Mouse (Mus musculus) embryonic facial prominence, embryonic 14.5 days (tissue): ENCODE measurements at regions not wholly inside any gene's neighbourhood (a gene's known extent, or its start where the extent isn't known, plus 50 kb on each side); places are given as distances from the start of the nearest gene placed in this dataset.

Experiments
- ATAC-seq: fragments of 200-750 bp; cut with Nextera tagmentation; 2 replicates; pipeline ENCODE4 v1.8.0; 2017; ENCODE audit warnings: low read depth, moderate number of reproducible peaks, moderate TSS enrichment
- DNase-seq: peaks from one replicate; pipeline ENCODE4 v3.0.0-alpha.2; 2015; ENCODE audit warnings: low spot score
- H3K27ac ChIP-seq: fragments of 300-500 bp; sonication (generic); replicated peaks from 2 replicates; pipeline ENCODE4 v1.5.1; 2014; ENCODE audit warnings: low read depth, mild to moderate bottlenecking, low read length, moderate library complexity
- H3K27me3 ChIP-seq: fragments of 300-500 bp; sonication (generic); replicated peaks from 2 replicates; pipeline ENCODE4 v1.6.1; 2014; ENCODE audit warnings: low read length; ENCODE audit not compliant: control insufficient read depth, insufficient read depth
- H3K36me3 ChIP-seq: fragments of 300-500 bp; sonication (generic); 2 replicates; pipeline ENCODE4 v1.6.1; 2014; ENCODE audit warnings: low read length, mixed read lengths; ENCODE audit not compliant: control insufficient read depth, insufficient read depth
- H3K4me1 ChIP-seq: fragments of 300-500 bp; sonication (generic); 2 replicates; pipeline ENCODE4 v1.6.1; 2014; ENCODE audit warnings: antibody characterized with exemption, low read length; ENCODE audit not compliant: control insufficient read depth, insufficient read depth
- H3K4me2 ChIP-seq: fragments of 300-500 bp; sonication (generic); 2 replicates; pipeline ENCODE4 v1.6.1; 2014; ENCODE audit warnings: low read depth, mild to moderate bottlenecking, low read length, moderate library complexity, mixed read lengths
- H3K4me3 ChIP-seq: fragments of 300-500 bp; sonication (generic); 2 replicates; pipeline ENCODE4 v1.5.1; 2014; ENCODE audit warnings: low read depth, mild to moderate bottlenecking, low read length
- H3K9ac ChIP-seq: fragments of 300-500 bp; sonication (generic); 2 replicates; pipeline ENCODE4 v1.6.1; 2014; ENCODE audit warnings: low read depth, mild to moderate bottlenecking, low read length, moderate library complexity, mixed read lengths
- H3K9me3 ChIP-seq: fragments of 300-500 bp; sonication (generic); 2 replicates; pipeline ENCODE4 v1.6.1; 2016; ENCODE audit warnings: low read length; ENCODE audit not compliant: control insufficient read depth
- WGBS: fragments of 180-500 bp; shearing (Covaris S2); extraction: QIAGEN DNeasy Blood & Tissue Kit; methylation state at CpG from one replicate; pipeline ENCODE4 v1.1.7; 2014; 5-methylcytosine and 5-hydroxymethylcytosine counted together

DNA sequence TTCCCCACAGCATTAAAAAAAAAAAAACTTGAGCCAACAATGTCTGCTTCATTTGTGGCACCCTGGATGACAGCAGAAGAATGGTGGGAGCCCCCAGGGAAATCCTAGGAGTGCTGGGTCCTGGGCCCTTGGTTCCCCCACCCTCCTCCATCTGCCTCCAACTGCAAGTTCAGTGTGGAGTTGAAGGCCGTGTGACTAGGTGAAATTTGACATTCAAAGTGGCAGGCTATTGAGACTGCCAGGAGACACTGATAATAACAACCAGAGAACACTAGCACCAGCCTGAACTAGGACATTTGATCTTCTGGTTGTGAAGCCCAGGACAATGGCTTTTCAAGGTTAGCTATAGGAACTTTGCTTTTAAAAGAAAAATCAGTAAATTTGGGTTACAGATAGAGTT is 74.0 kb downstream of the Adamts15 start:
- Histone ChIP-seq H3K9me3 (no peaks in the 10 kb centered on the region), H3K9ac (no peak overlapping the region), H3K36me3 (no peaks in the 10 kb centered on the region), H3K27ac (no peak overlapping the region), H3K4me1 (peaks cover 14% of the 10 kb centered on the region), H3K27me3 (no peaks in the 10 kb centered on the region), H3K4me3 (no peak overlapping the region), H3K4me2 (no peak overlapping the region)
- DNase-seq = no peak
- WGBS = 32% methylated on average over 1 of the region's 1 CpGs
- ATAC-seq = no peak

DNA sequence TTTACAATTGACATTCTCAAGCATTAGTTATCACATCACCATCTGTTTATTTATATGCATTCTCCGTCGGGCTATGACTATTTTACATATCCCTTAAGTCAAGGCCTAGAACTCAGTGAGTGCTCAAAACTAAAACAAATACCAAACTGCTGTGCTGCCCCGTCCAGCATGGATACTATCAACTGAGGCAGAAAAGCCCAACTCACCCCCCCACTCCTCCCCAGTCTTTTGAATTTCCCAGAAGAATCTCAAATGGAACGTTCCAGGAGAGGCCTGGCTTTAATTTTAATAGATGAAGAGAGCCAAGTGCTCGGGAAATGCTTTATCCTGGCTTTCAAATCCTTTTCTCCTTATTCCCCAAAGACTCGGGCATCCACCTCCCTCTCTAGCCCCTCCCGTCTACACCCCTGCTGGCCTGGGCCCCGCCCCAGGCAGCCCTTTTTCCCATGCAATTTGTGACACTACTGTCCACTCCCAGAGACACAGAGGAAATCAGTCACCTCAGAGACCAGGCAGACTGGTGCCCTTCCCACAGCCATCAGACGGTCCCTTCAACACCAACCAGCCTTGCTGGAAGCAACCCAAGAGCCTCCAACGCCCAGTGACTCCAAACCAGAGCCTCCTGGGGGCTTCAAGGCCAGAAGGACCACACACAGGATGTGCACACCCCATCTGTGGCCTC is 76.5 kb downstream of the Adamts15 start:
- peak; percentile 77 for DNase-seq
- H3K9me3 ChIP-seq = no peaks in the 10 kb centered on the region
- 37% methylated on average over 9 of the region's 10 CpGs for WGBS
- peaks cover 14% of the 10 kb centered on the region for H3K4me1 ChIP-seq
- H3K27ac ChIP-seq = peak overlapping the region; percentile 65
- H3K27me3 ChIP-seq = no peaks in the 10 kb centered on the region
- H3K9ac ChIP-seq = 0 out of 2 replicates have a peak overlapping the region, but pooled peaks have one; percentile 20
- H3K36me3 ChIP-seq = no peaks in the 10 kb centered on the region
- H3K4me2 ChIP-seq = no peak overlapping the region
- peak; percentile 44; the same call in 1 of the 2 replicates for ATAC-seq
- no peak overlapping the region for H3K4me3 ChIP-seq

DNA sequence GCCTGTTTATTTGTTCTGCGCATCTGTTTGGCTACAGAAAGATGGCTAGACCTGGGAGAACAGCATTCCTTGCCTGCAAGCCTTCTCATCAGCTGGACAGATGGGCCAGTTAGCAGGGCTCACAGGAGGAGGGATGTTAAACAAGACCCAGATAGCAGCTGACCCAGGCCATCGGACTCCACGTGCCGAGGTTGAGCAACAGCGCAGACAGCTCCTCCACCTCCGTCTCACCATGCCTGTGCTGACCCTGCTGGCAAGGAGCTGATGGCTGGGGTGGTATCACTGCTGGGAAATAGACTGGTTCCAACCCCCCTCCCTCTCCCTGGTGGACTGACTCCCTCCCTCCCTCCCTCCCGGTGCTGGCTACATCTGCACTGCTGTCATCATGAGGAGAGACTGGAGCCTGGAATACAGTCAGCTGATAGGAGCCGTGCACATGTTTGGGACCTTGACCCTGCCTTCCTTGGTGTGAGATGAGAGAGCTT is 78.1 kb downstream of the Adamts15 start:
- H3K27ac ChIP-seq = no peak overlapping the region
- no peak overlapping the region for H3K4me2 ChIP-seq
- DNase-seq (peak; percentile 14), ATAC-seq (no peak)
- no peaks in the 10 kb centered on the region for H3K27me3 ChIP-seq
- no peak overlapping the region for H3K4me3 ChIP-seq
- no peaks in the 10 kb centered on the region for H3K36me3 ChIP-seq
- H3K9me3 ChIP-seq = no peaks in the 10 kb centered on the region
- peaks cover 14% of the 10 kb centered on the region for H3K4me1 ChIP-seq
- H3K9ac ChIP-seq = no peak overlapping the region
- WGBS = 68% methylated on average over 2 of the region's 8 CpGs

DNA sequence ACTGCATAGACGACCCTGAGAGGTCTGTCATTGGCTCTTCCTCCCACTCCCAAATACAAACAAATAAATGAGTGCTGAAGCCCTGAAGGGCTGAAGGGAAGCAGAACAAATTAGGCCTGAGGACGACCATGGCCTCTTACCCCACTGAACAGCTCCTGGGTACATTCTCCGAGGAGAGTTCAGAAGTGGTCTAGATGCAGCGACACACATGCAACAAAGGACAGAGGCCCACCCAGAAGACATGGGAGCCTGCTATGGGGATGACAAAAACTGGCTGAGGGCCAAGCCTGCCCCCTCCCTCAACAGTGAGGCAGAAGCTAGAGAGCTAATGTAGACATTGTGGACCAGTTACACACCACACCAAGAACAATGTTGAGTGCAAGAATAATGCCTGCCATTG is 87.3 kb downstream of the Adamts15 start:
- H3K27me3 ChIP-seq = no peaks in the 10 kb centered on the region
- no peak overlapping the region for H3K4me3 ChIP-seq
- H3K36me3 ChIP-seq = no peaks in the 10 kb centered on the region
- WGBS = 15% methylated on average over 4 of the region's 4 CpGs
- peaks cover 18% of the 10 kb centered on the region for H3K4me1 ChIP-seq
- DNase-seq = peak; percentile 29
- no peaks in the 10 kb centered on the region for H3K9me3 ChIP-seq
- peak; percentile 41; the same call in 1 of the 2 replicates for ATAC-seq
- no peak overlapping the region for H3K9ac ChIP-seq
- H3K4me2 ChIP-seq = 0 out of 2 replicates have a peak overlapping the region, but pooled peaks have one; percentile 7
- H3K27ac ChIP-seq = peak overlapping the region; percentile 82

DNA sequence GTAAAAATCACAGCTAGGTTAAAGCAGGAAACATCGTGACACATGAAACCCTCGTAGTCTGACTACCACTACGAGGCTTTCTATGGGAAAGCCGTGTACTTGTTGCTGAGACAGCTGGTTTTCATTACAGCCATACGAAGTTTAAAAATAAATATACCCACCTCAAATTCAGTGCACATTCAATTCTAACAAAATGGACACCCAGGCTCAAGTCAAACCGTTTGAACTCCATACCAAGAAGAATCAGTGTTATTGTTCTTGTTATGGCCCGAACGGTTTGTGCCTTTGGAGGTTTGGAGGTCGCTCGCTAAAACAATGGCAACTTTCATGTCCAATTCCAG is 87.7 kb downstream of the Adamts15 start:
- ATAC-seq (peak; percentile 63), DNase-seq (peak; percentile 88)
- no peak overlapping the region for H3K9ac ChIP-seq
- WGBS = 19% methylated on average over 10 of the region's 10 CpGs
- H3K36me3 ChIP-seq = no peaks in the 10 kb centered on the region
- peaks cover 18% of the 10 kb centered on the region for H3K4me1 ChIP-seq
- 0 out of 2 replicates have a peak overlapping the region, but pooled peaks have one; percentile 7 for H3K4me2 ChIP-seq
- H3K27me3 ChIP-seq = no peaks in the 10 kb centered on the region
- H3K4me3 ChIP-seq = no peak overlapping the region
- no peaks in the 10 kb centered on the region for H3K9me3 ChIP-seq
- H3K27ac ChIP-seq = peak overlapping the region; percentile 82

DNA sequence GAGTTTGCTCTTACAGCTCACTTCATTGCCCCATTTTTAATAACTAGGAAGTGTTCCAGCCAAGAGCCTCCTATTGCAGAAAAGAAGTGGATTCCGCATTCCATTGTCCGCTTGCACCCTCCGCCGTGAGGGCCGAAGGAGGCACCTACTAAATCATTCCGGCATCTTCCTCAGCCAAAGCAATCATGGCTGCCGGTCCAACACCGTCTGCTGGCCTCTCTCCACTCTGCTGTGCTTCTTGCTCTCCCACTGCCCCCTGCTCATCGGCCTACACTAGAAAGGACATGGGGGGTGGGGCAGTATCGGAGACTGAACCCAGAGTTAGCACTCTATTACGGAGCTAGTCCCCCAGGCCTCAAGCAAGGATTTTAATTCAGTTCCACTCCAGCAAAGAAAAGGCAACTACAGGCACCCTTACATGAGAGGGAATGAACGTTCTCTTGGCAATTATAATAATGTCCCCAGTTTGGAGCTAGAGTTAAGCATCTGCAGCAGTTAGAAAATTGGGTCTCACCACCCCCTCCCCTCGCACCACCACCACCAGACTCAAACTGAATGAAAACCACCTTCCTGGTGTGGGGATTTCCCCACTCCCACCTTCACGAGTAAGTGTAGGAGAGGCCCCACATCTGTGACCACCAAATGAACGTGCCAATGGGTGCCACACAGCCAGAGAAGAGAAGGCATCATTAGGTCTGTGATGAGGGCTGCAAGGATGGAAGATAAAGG is 88.3 kb downstream of the Adamts15 start:
- peak overlapping the region; percentile 82 for H3K27ac ChIP-seq
- WGBS = 52% methylated on average over 15 of the region's 15 CpGs
- H3K4me3 ChIP-seq = no peak overlapping the region
- H3K4me2 ChIP-seq = no peak overlapping the region
- H3K9ac ChIP-seq = no peak overlapping the region
- H3K27me3 ChIP-seq = no peaks in the 10 kb centered on the region
- no peaks in the 10 kb centered on the region for H3K9me3 ChIP-seq
- ATAC-seq (peak; percentile 33; the same call in 1 of the 2 replicates), DNase-seq (peak; percentile 11)
- peaks cover 18% of the 10 kb centered on the region for H3K4me1 ChIP-seq
- H3K36me3 ChIP-seq = no peaks in the 10 kb centered on the region

DNA sequence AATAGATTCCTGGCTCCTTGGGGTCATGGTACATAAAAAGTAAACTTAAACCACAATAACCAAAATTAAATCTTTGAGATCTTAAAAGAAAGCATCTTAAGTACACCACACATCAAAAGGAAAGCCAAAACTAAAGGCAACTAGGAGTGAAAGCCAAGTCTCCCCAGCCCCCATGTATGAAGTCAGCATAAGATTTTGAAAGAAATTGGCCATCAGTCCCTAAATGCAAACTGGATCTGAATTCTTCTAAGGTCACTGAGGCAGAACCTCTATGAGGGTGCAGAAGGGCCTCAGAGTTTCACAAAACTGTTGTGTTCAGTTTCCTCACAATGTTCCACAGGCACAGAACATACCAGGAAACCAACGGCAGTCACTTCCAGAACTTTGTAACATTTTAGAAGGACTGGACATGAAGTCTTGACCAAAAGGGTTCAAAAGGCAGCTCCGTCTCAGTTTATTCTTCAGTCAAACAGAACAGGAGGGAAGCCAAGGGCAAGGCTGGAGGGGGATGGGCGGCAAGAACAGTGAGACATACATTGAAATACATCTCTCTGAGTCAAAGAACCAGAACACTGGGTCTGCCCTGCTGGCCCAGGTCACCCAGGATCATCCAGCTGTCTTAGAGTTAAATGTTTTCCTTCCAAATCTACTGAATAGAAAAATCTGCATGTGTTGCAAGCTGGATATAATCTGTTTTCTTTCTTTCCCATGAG is 92.9 kb downstream of the Adamts15 start:
- H3K4me3 ChIP-seq = no peak overlapping the region
- no peak overlapping the region for H3K9ac ChIP-seq
- ATAC-seq (no peak), DNase-seq (peak; percentile 39)
- peaks cover 11% of the 10 kb centered on the region for H3K4me1 ChIP-seq
- H3K9me3 ChIP-seq = no peaks in the 10 kb centered on the region
- H3K27me3 ChIP-seq = no peaks in the 10 kb centered on the region
- 75% methylated on average over 3 of the region's 3 CpGs for WGBS
- H3K4me2 ChIP-seq = no peak overlapping the region
- H3K27ac ChIP-seq = no peak overlapping the region
- no peaks in the 10 kb centered on the region for H3K36me3 ChIP-seq

DNA sequence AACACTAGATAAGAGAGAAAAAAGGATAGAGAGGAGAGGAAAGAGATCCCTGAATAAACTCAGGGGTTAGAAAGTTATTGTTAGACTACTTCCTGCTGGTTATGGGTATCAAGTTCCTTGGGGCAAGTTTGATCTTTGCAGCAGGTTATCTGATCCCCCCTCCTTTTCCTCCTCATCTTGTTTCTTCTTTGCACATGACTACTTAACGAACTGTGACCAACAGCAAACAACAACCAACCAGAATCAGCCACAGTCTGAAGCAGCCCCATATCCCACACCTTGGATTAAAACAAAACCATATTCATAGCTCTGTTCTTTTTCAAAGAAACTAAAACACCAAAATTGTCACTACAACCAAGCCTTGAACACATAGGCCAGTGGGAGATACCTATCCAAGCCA is 94.5 kb downstream of the Adamts15 start:
- no peak for DNase-seq
- Histone ChIP-seq H3K27me3 (no peaks in the 10 kb centered on the region), H3K4me3 (no peak overlapping the region), H3K36me3 (no peaks in the 10 kb centered on the region), H3K4me2 (no peak overlapping the region), H3K27ac (no peak overlapping the region), H3K9ac (no peak overlapping the region), H3K4me1 (no peaks in the 10 kb centered on the region; the same call in 1 of the 2 replicates), H3K9me3 (no peaks in the 10 kb centered on the region)
- 59% methylated on average over 1 of the region's 1 CpGs for WGBS
- ATAC-seq = no peak
